Mouse (Mus musculus): ENCODE measurements at regions not wholly inside any gene's neighbourhood (a gene's known extent, or its start where the extent isn't known, plus 50 kb on each side); places are given as distances from the start of the nearest gene placed in this dataset.

- no peak for DNase-seq (ENCODE audit: low spot score)
Observed at GRCm38 (mm10) chr16:7647275-7647926, 777.5 kb downstream of the Tmem114 start.

GRCm38 (mm10) chr16:7644363-7644762 lies 780.6 kb downstream of the Tmem114 start:
- DNase-seq (ENCODE audit: low spot score): no peak

GRCm38 (mm10) chr16:7638955-7639755 lies 785.8 kb downstream of the Tmem114 start:
- DNase-seq (ENCODE audit: low spot score): no peak

GRCm38 (mm10) chr16:7637993-7638392 lies 786.9 kb downstream of the Tmem114 start:
- DNase-seq (ENCODE audit: low spot score): no peak

- DNase-seq (ENCODE audit: low spot score): no peak
Observed at GRCm38 (mm10) chr16:7637121-7637700, 787.7 kb downstream of the Tmem114 start.

- no peak for DNase-seq (ENCODE audit: low spot score)
Observed at GRCm38 (mm10) chr16:7636326-7636725, 788.6 kb downstream of the Tmem114 start.

GRCm38 (mm10) chr16:7632474-7632873 lies 792.5 kb downstream of the Tmem114 start:
- no peak for DNase-seq (ENCODE audit: low spot score)

GRCm38 (mm10) chr16:7628351-7628750 lies 796.6 kb downstream of the Tmem114 start:
- no peak for DNase-seq (ENCODE audit: low spot score)

- no peak for DNase-seq (ENCODE audit: low spot score)
Observed at GRCm38 (mm10) chr16:7606602-7607001, 818.3 kb downstream of the Tmem114 start.

- DNase-seq (ENCODE audit: low spot score): no peak
Observed at GRCm38 (mm10) chr16:7602428-7602827, 822.5 kb downstream of the Tmem114 start.

- no peak for DNase-seq (ENCODE audit: low spot score)
Observed at GRCm38 (mm10) chr16:7574879-7575278, 850.1 kb downstream of the Tmem114 start.

GRCm38 (mm10) chr16:7560841-7561240 lies 864.1 kb downstream of the Tmem114 start:
- DNase-seq (ENCODE audit: low spot score): no peak

- no peak for DNase-seq (ENCODE audit: low spot score)
Observed at GRCm38 (mm10) chr16:7559177-7559576, 865.8 kb downstream of the Tmem114 start.

GRCm38 (mm10) chr16:7558637-7559036 lies 866.3 kb downstream of the Tmem114 start:
- DNase-seq (ENCODE audit: low spot score): no peak

- DNase-seq (ENCODE audit: low spot score): no peak
Observed at GRCm38 (mm10) chr16:7555911-7556310, 869.0 kb downstream of the Tmem114 start.

GRCm38 (mm10) chr16:7549568-7549967 lies 875.4 kb downstream of the Tmem114 start:
- no peak for DNase-seq (ENCODE audit: low spot score)

- DNase-seq (ENCODE audit: low spot score): no peak
Observed at GRCm38 (mm10) chr16:7544067-7544466, 880.9 kb downstream of the Tmem114 start.

GRCm38 (mm10) chr16:7529811-7530210 lies 895.1 kb downstream of the Tmem114 start:
- no peak for DNase-seq (ENCODE audit: low spot score)

- DNase-seq (ENCODE audit: low spot score): no peak
Observed at GRCm38 (mm10) chr16:7528963-7529362, 896.0 kb downstream of the Tmem114 start.

GRCm38 (mm10) chr16:7527923-7528776 lies 896.8 kb downstream of the Tmem114 start:
- DNase-seq (ENCODE audit: low spot score): no peak

GRCm38 (mm10) chr16:7518711-7519110 lies 906.2 kb downstream of the Tmem114 start:
- DNase-seq (ENCODE audit: low spot score): no peak

Measured in MN1 (cell line).